Mouse (Mus musculus) lung, postnatal 10 days (tissue): Measurements from ENCODE around the gene Car9.
"Not testable (repeated sequence)": the region's sequence is repeated elsewhere in the genome, so short reads cannot be mapped to it uniquely, and the experiment has no call there.

Experiments
- DNase-seq: peaks from one replicate; pipeline ENCODE4 v3.0.0; 2021

Gene Car9

GRCm38 (mm10) chr4:43533270-43533669 lies 26.5 kb downstream of the Car9 start:
- DNase-seq: no peak

- DNase-seq: no peak
Observed at GRCm38 (mm10) chr4:43535628-43536027, 28.9 kb downstream of the Car9 start.

GRCm38 (mm10) chr4:43536031-43536430 lies 29.3 kb downstream of the Car9 start:
- no peak for DNase-seq

DNA sequence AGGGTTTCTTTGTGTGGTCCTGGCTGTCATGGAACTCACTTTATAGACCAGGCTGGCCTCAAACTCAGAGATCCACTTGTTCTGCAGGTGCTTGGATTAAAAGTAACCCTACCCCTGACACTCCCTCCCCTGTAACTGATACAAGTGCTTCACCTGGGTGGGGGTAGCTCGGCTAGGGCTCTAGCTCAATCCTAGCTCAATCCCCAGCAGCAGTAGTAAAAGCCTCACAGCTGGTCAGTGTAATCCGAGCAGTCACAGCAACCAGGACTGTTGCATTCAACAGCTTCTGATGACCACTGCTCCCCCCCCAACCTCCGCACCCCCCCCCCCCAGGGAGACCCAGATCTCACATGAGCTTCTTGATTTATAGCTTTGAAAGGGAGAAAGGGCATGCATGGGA lies 35.3 kb downstream of the Car9 start:
- no peak for DNase-seq

DNA sequence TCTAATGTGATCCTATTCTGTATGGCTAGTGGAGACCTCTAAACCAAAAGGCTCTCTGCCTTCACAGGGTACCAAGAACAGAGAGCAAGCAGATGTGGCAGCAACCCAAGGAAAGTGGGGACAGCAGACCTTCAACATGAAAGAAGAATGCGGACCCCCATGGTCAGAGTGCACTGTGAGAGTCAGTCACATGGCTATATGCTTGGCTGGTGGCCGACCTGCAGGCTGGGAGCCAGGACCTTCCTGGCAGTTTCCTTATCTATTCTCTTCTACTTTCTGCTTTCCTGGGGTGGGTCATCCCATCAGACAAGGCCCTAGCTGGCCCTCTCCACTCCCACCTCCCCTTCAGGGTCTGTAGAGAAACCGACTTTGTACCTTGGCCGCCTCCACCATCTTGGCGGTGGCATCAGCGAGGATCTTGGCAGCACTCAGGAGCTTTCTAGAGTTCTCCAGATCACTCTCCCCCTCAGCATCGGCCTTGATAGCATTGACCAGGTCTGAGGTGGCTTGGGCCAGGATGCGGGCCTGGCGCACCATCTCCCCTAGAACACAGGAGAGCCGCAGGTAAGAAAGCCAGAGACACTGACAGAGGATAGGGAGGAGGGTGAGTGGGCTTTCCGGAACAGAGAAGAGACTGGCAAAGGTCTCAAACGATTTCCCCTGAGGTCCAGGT lies 39.7 kb downstream of the Car9 start:
- DNase-seq: no peak

DNA sequence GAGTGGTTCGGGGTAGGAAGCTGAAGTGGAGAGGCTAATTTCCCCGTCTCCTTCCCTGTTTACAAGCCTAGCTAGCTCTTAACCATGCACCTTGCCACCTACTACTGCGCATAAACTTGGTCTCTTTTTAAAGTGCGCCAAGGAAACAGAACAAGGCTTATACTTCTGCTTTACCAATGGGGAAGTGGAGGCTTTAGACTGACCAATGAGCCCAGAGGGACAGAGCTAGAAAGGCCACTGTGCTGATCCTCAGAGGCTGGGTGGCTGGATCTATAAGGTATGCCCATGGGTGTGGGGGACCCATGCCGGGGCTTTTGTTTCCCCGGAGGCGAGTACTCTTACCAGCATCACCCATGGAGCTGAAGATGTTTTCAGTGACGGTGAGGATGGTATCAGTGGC lies 40.4 kb downstream of the Car9 start:
- no peak for DNase-seq

DNA sequence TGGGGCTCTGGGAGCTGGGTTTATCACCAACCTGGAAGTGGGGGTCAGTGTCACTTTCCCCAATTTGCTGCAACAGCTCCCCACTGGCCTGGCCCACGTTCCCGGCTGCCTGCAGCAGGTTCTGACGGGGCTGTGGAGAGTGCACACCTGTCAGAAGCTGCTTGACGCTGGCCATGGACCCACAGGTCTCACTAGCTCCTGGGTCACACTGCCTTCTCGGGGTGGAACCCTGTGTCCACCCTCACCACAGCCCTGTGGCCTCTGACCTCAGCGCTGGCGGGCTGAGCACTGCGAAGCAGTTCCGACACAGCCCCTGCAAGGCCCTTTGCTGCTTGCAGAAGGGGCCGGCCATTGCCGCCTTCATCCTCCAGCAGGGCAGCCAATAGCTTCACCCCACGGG lies 42.3 kb downstream of the Car9 start:
- no peak for DNase-seq

GRCm38 (mm10) chr4:43551854-43552253 lies 45.1 kb downstream of the Car9 start:
- DNase-seq: not testable (repeated sequence)

- no peak for DNase-seq
Observed at GRCm38 (mm10) chr4:43552437-43552836, 45.7 kb downstream of the Car9 start.

DNA sequence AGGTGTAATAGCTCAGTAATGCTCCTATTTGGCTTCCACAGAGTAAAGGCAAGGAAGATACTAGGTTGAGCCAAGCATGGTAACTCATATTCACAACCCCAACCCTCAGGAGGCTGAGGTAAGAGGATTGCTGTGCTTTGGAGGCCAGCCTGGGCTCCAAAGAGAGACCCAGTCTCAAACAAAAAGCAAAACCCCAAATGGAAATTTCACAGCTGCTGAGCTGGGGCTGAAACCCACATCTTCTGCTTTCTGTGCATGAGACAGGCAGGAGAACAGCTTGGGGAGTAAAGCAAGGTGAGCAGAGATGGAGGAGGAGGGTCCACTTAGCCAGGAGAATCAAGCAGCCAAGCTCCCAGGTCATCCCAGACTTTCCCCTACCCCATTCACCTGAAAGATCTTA lies 47.1 kb downstream of the Car9 start:
- no peak for DNase-seq

GRCm38 (mm10) chr4:43555926-43556325 lies 49.2 kb downstream of the Car9 start:
- no peak for DNase-seq

DNA sequence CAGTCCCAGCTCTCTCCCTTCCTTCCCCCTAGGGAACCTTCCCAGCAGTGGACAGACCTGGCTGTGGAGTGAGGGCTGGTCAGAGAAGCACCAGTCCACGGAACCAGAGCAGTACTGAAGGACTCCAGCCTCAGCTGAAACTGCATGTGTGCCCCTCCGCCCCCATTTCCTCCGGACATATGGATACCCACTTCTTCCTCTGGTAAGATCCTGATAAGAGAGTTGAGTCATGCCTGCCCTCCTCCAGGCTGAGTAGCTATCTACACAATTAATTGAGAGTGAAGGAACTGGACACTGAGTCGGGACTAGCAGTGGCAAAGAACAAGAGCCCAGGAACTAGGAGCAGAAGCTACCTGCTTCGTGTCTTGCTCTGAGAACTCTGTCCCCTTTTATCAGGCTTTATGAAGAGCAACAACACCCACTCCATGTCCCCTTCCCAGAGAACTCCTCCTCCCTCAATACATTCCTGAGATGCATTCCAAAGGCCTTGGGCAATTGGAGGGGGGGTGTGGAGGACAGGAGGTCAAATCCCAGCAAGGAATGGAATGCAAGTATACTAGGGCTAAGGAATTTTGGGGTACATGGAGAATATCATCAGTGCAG lies 51.4 kb downstream of the Car9 start:
- peak; percentile 79 for DNase-seq

DNA sequence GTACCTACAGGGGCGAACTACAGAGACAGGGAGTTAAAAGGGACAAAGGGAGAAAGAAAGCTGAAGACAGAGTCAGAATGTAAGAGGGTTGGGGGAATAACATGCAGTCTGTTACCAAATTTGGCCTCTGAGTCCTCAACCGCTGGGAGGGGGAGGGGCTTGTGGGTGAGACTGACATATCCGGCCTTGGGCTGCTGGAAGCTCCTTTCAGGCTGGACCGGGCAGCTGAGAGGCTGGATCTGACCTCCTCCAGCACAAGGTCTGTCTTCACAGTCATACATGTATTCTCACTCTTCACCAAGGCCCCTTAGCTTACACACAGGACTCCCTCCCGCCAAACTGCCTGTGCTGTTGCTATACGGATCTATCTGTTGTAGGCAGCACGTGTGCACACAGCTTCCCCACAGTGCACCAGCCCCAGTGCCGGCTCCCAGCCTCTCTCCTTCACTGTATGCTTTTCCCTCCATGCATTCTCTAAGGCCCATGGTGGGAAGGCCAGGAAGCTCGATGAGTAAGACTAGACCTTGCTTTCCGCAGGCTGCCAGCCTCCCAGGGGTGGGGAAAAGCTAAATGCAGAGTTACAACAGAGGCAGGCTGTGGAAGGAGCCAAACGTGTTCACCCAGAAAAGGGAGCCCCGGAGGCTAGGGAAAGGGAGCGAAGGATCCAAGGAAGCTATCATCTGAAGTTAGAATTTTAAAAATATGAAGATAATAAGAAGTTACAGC lies 52.0 kb downstream of the Car9 start:
- peak; percentile 93 for DNase-seq

- no peak for DNase-seq
Observed at GRCm38 (mm10) chr4:43559519-43560242, 52.9 kb downstream of the Car9 start.

DNA sequence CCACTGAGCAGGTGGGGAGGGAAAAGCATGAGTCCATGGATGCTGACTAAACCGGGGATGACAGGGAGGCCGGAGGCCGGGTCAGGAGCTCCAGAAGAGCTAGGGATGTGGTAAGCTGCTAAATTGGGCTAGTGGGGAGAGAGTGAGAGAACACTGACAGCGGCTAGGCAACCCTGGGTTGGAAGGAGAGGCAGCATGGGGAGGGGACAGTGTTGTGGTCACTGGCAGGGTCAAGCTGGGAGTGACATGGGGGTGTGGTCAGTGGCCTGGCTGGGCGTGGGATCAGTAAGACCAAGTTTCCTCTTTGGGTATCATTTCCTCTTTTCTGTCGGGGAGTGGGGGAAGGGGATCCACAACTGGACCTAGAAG lies 53.5 kb downstream of the Car9 start:
- peak; percentile 86 for DNase-seq

GRCm38 (mm10) chr4:43560976-43561375 lies 54.2 kb downstream of the Car9 start:
- DNase-seq: no peak

- DNase-seq: no peak
Observed at GRCm38 (mm10) chr4:43561436-43561996, 54.8 kb downstream of the Car9 start.

DNA sequence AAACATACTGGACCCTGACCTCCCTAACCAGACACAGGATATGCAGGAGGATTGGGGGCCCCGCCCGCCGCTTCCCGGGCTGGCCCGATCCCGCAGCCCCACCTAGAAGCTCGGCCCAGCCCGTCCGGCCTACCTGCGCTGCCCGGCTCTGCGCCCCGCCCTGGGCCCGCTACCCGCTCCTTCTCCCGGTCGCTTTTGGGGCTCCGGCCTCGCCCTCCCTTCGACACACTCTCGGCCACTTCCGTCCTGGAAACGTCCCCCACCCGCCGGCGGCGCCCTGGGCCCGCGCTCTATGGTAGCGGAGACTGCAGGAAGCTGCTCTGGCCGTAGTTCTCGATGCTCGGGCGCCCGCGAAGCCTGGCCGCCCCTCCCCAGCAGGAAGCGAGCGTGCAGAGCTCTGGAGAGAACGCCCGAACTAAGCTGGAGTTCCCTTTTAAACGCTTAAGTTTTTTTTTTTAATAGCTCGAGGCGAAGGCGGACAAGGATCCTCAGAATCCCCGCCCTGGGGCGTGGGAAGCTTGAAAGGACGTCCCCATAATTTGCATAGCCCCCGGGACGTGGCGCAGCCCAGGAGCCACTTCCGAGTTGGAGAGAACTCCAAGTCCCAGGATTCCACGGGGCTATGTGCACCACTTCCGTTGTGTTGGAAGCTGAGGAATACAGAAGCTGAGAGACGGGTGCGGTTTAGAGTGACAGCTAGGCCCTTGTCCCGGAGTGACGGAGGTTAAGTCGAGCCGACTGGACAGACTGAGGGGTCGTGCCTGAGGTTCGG lies 55.4 kb downstream of the Car9 start, which contains the start of the genes Creb3 and Tln1:
Creb3 (plus strand) TSS at position 336 of the 772 bp plus-strand sequence.
Tln1 (minus strand) TSS at position 695 of the 772 bp plus-strand sequence.
- DNase-seq: peak; percentile 96

- DNase-seq: no peak
Observed at GRCm38 (mm10) chr4:43562769-43563600, 56.2 kb downstream of the Car9 start.
